Mouse (Mus musculus) megakaryocyte, embryonic 14.5 days (primary cell): Measurements from ENCODE around the gene Fndc3c1.

Experiments
- FLI1 ChIP-seq: IDR thresholded peaks from 2 replicates; pipeline ENCODE4 v1.6.1; 2012; ENCODE audit warnings: low read length, inconsistent platforms, mixed read lengths
- GATA1 ChIP-seq: IDR thresholded peaks from 3 replicates; pipeline ENCODE4 v1.6.1; 2012; ENCODE audit warnings: mixed read lengths, low read length, inconsistent platforms, borderline replicate concordance

GRCm38 (mm10) chrX:106385304-106385703 lies 99.9 kb downstream of the Fndc3c1 start:
- TF ChIP-seq GATA1 = no peak
- TF ChIP-seq FLI1 = no peak
